In the genomic region with DNA sequence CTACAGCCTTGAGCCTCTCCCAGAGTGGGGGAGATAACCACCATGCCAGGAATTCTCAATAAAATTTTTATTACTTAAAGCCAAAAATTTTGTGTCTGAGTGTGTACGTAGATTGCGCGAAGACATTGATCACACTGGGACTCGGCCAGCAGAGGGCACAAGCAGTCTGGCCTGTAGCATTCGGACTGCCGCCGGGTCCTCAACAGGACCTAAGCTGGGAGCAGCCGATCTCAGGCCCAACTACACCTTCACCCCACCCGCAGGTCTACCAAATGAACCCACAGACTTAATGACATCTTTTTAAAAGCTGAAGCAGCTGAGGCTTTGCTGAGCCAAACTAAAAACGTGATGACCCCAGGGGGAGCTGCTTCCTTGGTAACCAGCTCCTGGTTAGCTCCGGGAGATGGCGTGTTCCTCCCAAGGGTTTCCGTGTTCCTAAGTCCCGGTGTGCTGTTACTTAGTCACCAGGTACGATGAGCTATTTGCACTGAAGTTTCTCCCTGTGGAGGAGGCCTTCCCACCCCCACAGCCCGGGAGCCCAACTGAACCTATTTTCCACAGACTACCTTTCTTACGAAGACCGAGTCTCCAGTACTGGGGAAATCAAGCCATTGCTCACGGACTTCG, we compare ENCODE assay signal across 9 mouse cellular contexts. TPM values are rescaled to one million over a fixed set of nuclear protein-coding genes. Genes with fewer than 3 reads are reported as not detected.
DNase-seq lines count a peak whose midpoint lies in the region; ATAC-seq and TF ChIP-seq lines count a peak whose summit lies in the region.
"Had no signal": no experiment of that assay in that cellular context is flagged by ENCODE, and none has a peak within 500 bp of the region (broad histone marks: within the 10 kb centered on the region; RNA-seq: fewer than 3 reads in every experiment).

No protein-coding gene starts in this region.

- no peak for TF ChIP-seq EP300 in liver, postnatal 0 days (IDR thresholded peaks at IDR 0.05; ENCODE audit: low read depth)

- no peaks in the 10 kb centered on the region for H3K36me3 ChIP-seq in testis, adult 2 months (ENCODE audit: control insufficient read depth, insufficient read depth, low read length)
- peaks cover 42% of the 10 kb centered on the region for H3K36me3 ChIP-seq in liver, postnatal 0 days (replicated peaks; ENCODE audit: insufficient read depth, low read length)
- peaks cover 34% of the 10 kb centered on the region for H3K36me3 ChIP-seq in spleen, adult 2 months (ENCODE audit: control insufficient read depth, insufficient read depth, low read length)

- WGBS in liver, postnatal 0 days (ENCODE audit: insufficient replicate concordance), result 64% methylated on average over 20 of the region's 20 CpGs
- WGBS in spleen, adult 2 months, result 61% methylated on average over 20 of the region's 20 CpGs

- TF ChIP-seq CTCF in testis, adult 2 months (IDR thresholded peaks at IDR 0.05; ENCODE audit: control insufficient read depth, insufficient read depth, insufficient replicate concordance, low read depth, low read length), result peak; percentile 42; the same call in 1 of the 2 replicates
- TF ChIP-seq CTCF in liver, postnatal 0 days (IDR thresholded peaks at IDR 0.05; ENCODE audit: low read depth), result peak; percentile 79
- TF ChIP-seq CTCF in spleen, adult 2 months (IDR thresholded peaks at IDR 0.05; ENCODE audit: extremely low read depth, insufficient read depth, insufficient read length, insufficient replicate concordance), result peak; percentile 90

- TF ChIP-seq POLR2A in testis, adult 2 months (IDR thresholded peaks at IDR 0.05; ENCODE audit: control insufficient read depth, low read depth, low read length), result no peak
- TF ChIP-seq POLR2A in spleen, adult 2 months (IDR thresholded peaks at IDR 0.05; ENCODE audit: low read depth, low read length), result no peak

- ATAC-seq in liver, postnatal 0 days, result no peak

- no peak overlapping the region for H3K4me3 ChIP-seq in testis, adult 2 months (ENCODE audit: control insufficient read depth, low read depth, low read length)
- no peak overlapping the region for H3K4me3 ChIP-seq in liver, postnatal 0 days (ENCODE audit: low read depth, low read length)
- H3K4me3 ChIP-seq in spleen, adult 2 months (ENCODE audit: extremely low read depth, insufficient read depth, insufficient read length), result no peak overlapping the region
- H3K4me3 ChIP-seq: neural tube, embryonic 13.5 days had no signal

- no peak overlapping the region for H3K27ac ChIP-seq in testis, adult 2 months (ENCODE audit: control insufficient read depth, insufficient read depth, low read depth, low read length)
- no peak overlapping the region for H3K27ac ChIP-seq in liver, postnatal 0 days (ENCODE audit: low read depth)
- H3K27ac ChIP-seq in spleen, adult 2 months (ENCODE audit: insufficient read depth, low read length), result no peak overlapping the region; the same call in 1 of the 2 replicates
- H3K27ac ChIP-seq: neural tube, embryonic 13.5 days had no signal

- no peak overlapping the region for H3K4me2 ChIP-seq in liver, postnatal 0 days (ENCODE audit: low read depth, low read length)
- H3K4me2 ChIP-seq: neural tube, embryonic 13.5 days had no signal

- no peaks in the 10 kb centered on the region for H3K9me3 ChIP-seq in liver, postnatal 0 days (ENCODE audit: low read length)
- H3K9me3 ChIP-seq: neural tube, embryonic 13.5 days had no signal

- DNase-seq in testis, postnatal 14 days (ENCODE audit: low spot score), result no peak
- DNase-seq in brain, adult 2 months (ENCODE audit: low read depth, low spot score), result peak; percentile 80
- peak; percentile 76 for DNase-seq in induced T-regulatory cell, adult 2 months (ENCODE audit: low read depth)
- peak; percentile 73 for DNase-seq in liver, postnatal 0 days
- DNase-seq in spleen, adult 2 months (ENCODE audit: low read depth in 1 of 2, low spot score in 2 of 2), result peak in 1 of 2 experiments; percentile 71
- DNase-seq in layer of hippocampus, postnatal 14 days (ENCODE audit: low spot score in 2 of 2), result no peak

- H3K4me1 ChIP-seq in testis, adult 2 months (ENCODE audit: control insufficient read depth, insufficient read depth, low read length), result peaks cover 16% of the 10 kb centered on the region
- peaks cover 47% of the 10 kb centered on the region for H3K4me1 ChIP-seq in liver, postnatal 0 days (ENCODE audit: insufficient read depth)
- peaks cover 24% of the 10 kb centered on the region; the same call in 1 of the 2 replicates for H3K4me1 ChIP-seq in spleen, adult 2 months (ENCODE audit: control insufficient read depth, insufficient read depth, insufficient read length)

- no peaks in the 10 kb centered on the region for H3K27me3 ChIP-seq in testis, adult 2 months (ENCODE audit: control insufficient read depth, insufficient read depth, low read length)
- H3K27me3 ChIP-seq in liver, postnatal 0 days (ENCODE audit: insufficient read depth, low read length), result no peaks in the 10 kb centered on the region
- no peaks in the 10 kb centered on the region for H3K27me3 ChIP-seq in spleen, adult 2 months (ENCODE audit: control insufficient read depth, insufficient read depth, low read length)
- H3K27me3 ChIP-seq: neural tube, embryonic 13.5 days had no signal

- no peak overlapping the region for H3K9ac ChIP-seq in liver, postnatal 0 days (replicated peaks)
- H3K9ac ChIP-seq: neural tube, embryonic 13.5 days had no signal

RNA-seq across cellular contexts. Expression of gene Phb2, which starts 4.8 kb away (rescaled TPM):
- polyA plus RNA-seq in testis, adult 2 months (2012; rRNA removed), result 47.6 and 50.5 TPM in 2 replicates
- 308 and 318 TPM in 2 replicates for polyA plus RNA-seq in liver, postnatal 0 days (2015; fragmentation: Nextera tagmentation; extraction: Ambion mirVana)
- polyA plus RNA-seq in spleen, adult 2 months (2012; rRNA removed), result 96.5 and 103 TPM in 2 replicates
- 100 to 1,000 TPM; 138 to 141 TPM for total RNA-seq in layer of hippocampus, postnatal 14 days (2021)

RNA-seq across cellular contexts. Expression of gene Emg1, which starts 5.0 kb away (rescaled TPM):
- polyA plus RNA-seq in testis, adult 2 months (2012; rRNA removed), result 39.9 and 44.1 TPM in 2 replicates
- 93.2 and 96.9 TPM in 2 replicates for polyA plus RNA-seq in liver, postnatal 0 days (2015; fragmentation: Nextera tagmentation; extraction: Ambion mirVana)
- 46.2 and 47.9 TPM in 2 replicates for polyA plus RNA-seq in spleen, adult 2 months (2012; rRNA removed)
- 10 to 100 TPM; 50.7 to 51.1 TPM for total RNA-seq in layer of hippocampus, postnatal 14 days (2021)

RNA-seq across cellular contexts. Expression of gene Ptpn6, which starts 21.5 kb away (rescaled TPM):
- polyA plus RNA-seq in testis, adult 2 months (2012; rRNA removed), result 1.4 and 1.9 TPM in 2 replicates
- polyA plus RNA-seq in liver, postnatal 0 days (2015; fragmentation: Nextera tagmentation; extraction: Ambion mirVana), result 39.2 and 45.1 TPM in 2 replicates
- 281 and 332 TPM in 2 replicates for polyA plus RNA-seq in spleen, adult 2 months (2012; rRNA removed)
- total RNA-seq in layer of hippocampus, postnatal 14 days (2021), result 1 to 10 TPM; 3.8 to 5.7 TPM

RNA-seq across cellular contexts. Expression of gene Grcc10, which starts 24.2 kb away (rescaled TPM):
- 207 and 220 TPM in 2 replicates for polyA plus RNA-seq in testis, adult 2 months (2012; rRNA removed)
- polyA plus RNA-seq in liver, postnatal 0 days (2015; fragmentation: Nextera tagmentation; extraction: Ambion mirVana), result 148 and 157 TPM in 2 replicates
- 209 and 225 TPM in 2 replicates for polyA plus RNA-seq in spleen, adult 2 months (2012; rRNA removed)
- total RNA-seq in layer of hippocampus, postnatal 14 days (2021), result 100 to 1,000 TPM; 297 to 325 TPM

RNA-seq across cellular contexts. Expression of gene Gm45234, which starts 38.8 kb away (rescaled TPM):
- polyA plus RNA-seq in testis, adult 2 months (2012; rRNA removed), result 0.05 TPM in 1 of 2 replicates, not detected in the other
- polyA plus RNA-seq in liver, postnatal 0 days (2015; fragmentation: Nextera tagmentation; extraction: Ambion mirVana), result not detected in 2 replicates
- polyA plus RNA-seq in spleen, adult 2 months (2012; rRNA removed), result not detected in 2 replicates
- total RNA-seq in layer of hippocampus, postnatal 14 days (2021), result 1 to 10 TPM in 1 of 2 experiments, not detected in 1; 1.3 TPM
- polyA plus RNA-seq: heart, embryonic 14.5 days; neural tube, embryonic 13.5 days had no signal

Comparison
In these comparisons a context has a peak if more than half of its experiments do, and no peak if none do; other contexts are left out.
1. DNase-seq: peak in brain, adult 2 months (single experiment), induced T-regulatory cell, adult 2 months (single experiment) and liver, postnatal 0 days (single experiment); none in testis, postnatal 14 days (single experiment) and layer of hippocampus, postnatal 14 days (0 of 2).
2. RNA of gene Ptpn6, which starts 21.5 kb away (polyA plus RNA-seq): 281 to 332 TPM in spleen, adult 2 months and 39.2 to 45.1 TPM in liver, postnatal 0 days; 1.4 to 1.9 TPM in testis, adult 2 months; every median in the first group is over 10 times any median in the second.
3. Peak in every context shown above with its lines, with median percentiles within 50 percentile points of each other: CTCF ChIP-seq.